Mouse (Mus musculus) liver, embryonic 11.5 days (tissue): ENCODE results near the gene Elovl7. TPM values are rescaled to one million over a fixed set of nuclear protein-coding genes. Genes with fewer than 3 reads are reported as not detected.
A peak's percentile ranks its signal among the peaks of the same experiment; 100 is the strongest.

Source experiments
- ATAC-seq: fragments of 200-750 bp; cut with Nextera tagmentation; replicated peaks from 2 replicates; pipeline ENCODE4 v1.8.0; 2017; ENCODE audit warnings: moderate number of reproducible peaks, mild to moderate bottlenecking, moderate TSS enrichment, moderate library complexity; ENCODE audit not compliant: low FRiP score
- DNase-seq: peaks from one replicate; pipeline ENCODE4 v3.0.0-alpha.2; 2017; ENCODE audit warnings: low spot score
- H3K27ac ChIP-seq: fragments of 300-500 bp; sonication (generic); 2 replicates; pipeline ENCODE4 v1.5.1; 2014; ENCODE audit warnings: mild to moderate bottlenecking, low read depth, low read length, control low read depth
- H3K27me3 ChIP-seq: fragments of 300-500 bp; sonication (generic); replicated peaks from 2 replicates; pipeline ENCODE4 v1.6.1; 2014; ENCODE audit warnings: low read length, mixed read lengths; ENCODE audit not compliant: control insufficient read depth, insufficient read depth
- H3K36me3 ChIP-seq: fragments of 300-500 bp; sonication (generic); 2 replicates; pipeline ENCODE4 v1.6.1; 2014; ENCODE audit warnings: mild to moderate bottlenecking, low read length, moderate library complexity, mixed read lengths; ENCODE audit not compliant: control insufficient read depth, insufficient read depth
- H3K4me1 ChIP-seq: fragments of 300-500 bp; sonication (generic); replicated peaks from 2 replicates; pipeline ENCODE4 v1.6.1; 2014; ENCODE audit warnings: low read length, mixed read lengths; ENCODE audit not compliant: control insufficient read depth, insufficient read depth
- H3K4me2 ChIP-seq: fragments of 300-500 bp; sonication (generic); 2 replicates; pipeline ENCODE4 v1.6.1; 2014; ENCODE audit warnings: mild to moderate bottlenecking, control low read depth, moderate library complexity
- H3K4me3 ChIP-seq: fragments of 300-500 bp; sonication (generic); 2 replicates; pipeline ENCODE4 v1.5.1; 2014; ENCODE audit warnings: low read depth, low read length, control low read depth
- H3K9ac ChIP-seq: fragments of 300-500 bp; sonication (generic); 2 replicates; pipeline ENCODE4 v1.6.1; 2014; ENCODE audit warnings: low read depth, low read length, control low read depth
- H3K9me3 ChIP-seq: fragments of 300-500 bp; sonication (generic); 2 replicates; pipeline ENCODE4 v1.6.1; 2016; ENCODE audit warnings: low read length, inconsistent platforms, mixed read lengths; ENCODE audit not compliant: control insufficient read depth
- WGBS: fragments of 180-500 bp; shearing (Covaris S2); extraction: QIAGEN DNeasy Blood & Tissue Kit; methylation state at CpG from one replicate; pipeline ENCODE4 v1.1.7; 2014; 5-methylcytosine and 5-hydroxymethylcytosine counted together
- polyA plus RNA-seq: library from polyadenylated mRNA; unstranded; fragments of >200 nt; fragmentation: Nextera tagmentation; extraction: Ambion mirVana; gene quantifications from 2 replicates; pipeline ENCODE4 v1.2.1, GENCODE M21; 2014

Elovl7 gene
- polyA plus RNA-seq, 1 experiment from 2014 or later = 3.4 TPM

DNA sequence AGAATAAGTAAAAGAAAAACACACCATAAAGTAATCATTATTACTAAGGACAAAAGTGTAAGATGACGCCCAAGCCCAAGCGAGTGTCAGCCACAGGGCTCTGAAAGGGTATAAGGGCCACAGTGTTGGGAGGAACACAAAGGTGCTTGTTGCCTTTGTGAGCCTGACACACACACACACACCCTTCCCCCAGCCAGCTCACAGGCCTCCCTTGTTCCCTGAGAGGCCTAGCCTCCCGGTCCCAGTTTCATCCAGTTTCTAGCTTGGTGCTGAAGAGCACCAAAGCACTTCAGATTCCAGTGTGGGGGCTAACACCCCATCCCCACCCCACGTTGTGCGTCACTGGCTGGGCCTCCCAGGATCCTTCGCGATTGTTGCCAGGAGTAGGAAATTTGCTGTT, 87.2 kb downstream of the Elovl7 start:
- H3K27ac ChIP-seq = no peak overlapping the region

DNA sequence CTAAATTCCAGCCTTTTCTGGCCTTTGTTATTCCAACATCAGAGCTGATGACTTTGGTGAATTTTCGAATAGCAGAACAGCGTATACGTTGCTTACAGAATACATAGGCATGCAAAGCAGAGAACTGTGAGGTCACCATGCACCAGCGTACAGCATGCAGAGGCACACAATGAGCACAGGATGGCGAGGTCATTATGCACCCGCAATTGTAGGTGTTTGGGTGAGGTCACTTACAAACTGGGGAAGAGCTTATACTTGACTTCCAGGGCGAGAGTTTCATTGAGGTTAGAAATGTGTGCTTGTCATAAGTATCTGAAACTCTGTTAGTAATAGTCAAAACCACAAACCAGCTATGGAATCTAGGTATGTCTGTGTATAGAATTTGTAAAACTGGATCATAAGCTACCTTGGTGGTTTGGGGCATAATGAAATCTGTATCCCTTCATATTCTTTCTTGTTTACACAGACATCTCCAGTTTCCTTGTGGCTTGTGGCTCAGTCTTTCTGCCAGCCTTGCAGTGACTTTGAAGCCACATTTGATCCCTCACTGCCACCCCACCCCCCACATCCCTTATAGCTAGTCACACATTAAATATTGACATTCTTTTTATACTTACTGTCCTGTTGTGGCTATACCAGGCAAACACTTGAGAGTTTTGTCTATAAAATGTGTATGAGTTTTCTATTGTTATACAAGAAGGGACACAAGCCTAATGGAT, 88.9 kb downstream of the Elovl7 start:
- Histone ChIP-seq H3K4me1 (no peaks in the 10 kb centered on the region), H3K27me3 (no peaks in the 10 kb centered on the region), H3K4me3 (no peak overlapping the region), H3K9me3 (no peaks in the 10 kb centered on the region), H3K27ac (no peak overlapping the region), H3K9ac (no peak overlapping the region), H3K4me2 (no peak overlapping the region), H3K36me3 (no peaks in the 10 kb centered on the region)
- DNase-seq (no peak), ATAC-seq (no peak)
- 83% methylated on average over 7 of the region's 7 CpGs for WGBS

More for the DNA sequence above, 87.2 kb downstream of the Elovl7 start:
- Histone ChIP-seq H3K9me3 (no peaks in the 10 kb centered on the region), H3K4me2 (no peak overlapping the region), H3K27me3 (no peaks in the 10 kb centered on the region), H3K4me1 (peaks cover 11% of the 10 kb centered on the region), H3K4me3 (no peak overlapping the region), H3K36me3 (no peaks in the 10 kb centered on the region), H3K9ac (no peak overlapping the region)
- 74% methylated on average over 7 of the region's 7 CpGs for WGBS
- ATAC-seq (no peak), DNase-seq (no peak)

DNA sequence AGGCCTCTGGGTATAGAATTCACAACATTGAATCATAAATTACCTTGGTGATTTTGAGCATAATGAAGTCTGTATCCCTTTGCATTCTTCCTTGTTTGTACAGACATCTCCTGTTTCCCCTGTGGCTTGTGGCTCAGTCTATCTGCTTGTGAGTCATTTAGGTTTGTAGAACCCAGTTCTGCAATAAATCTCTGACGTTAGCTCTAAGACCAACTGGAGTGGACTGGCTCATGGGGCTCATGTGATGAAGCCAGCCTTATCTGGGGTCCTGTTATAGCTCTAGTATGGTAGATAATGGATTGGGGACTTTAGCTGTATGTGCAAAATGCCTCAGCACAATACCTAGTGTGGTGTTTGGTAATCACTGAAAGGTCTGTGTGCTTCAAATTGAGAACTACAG, 89.6 kb downstream of the Elovl7 start:
- ATAC-seq (no peak), DNase-seq (no peak)
- H3K27me3 ChIP-seq = no peaks in the 10 kb centered on the region
- no peak overlapping the region for H3K4me2 ChIP-seq
- 28% methylated on average over 1 of the region's 1 CpGs for WGBS
- no peak overlapping the region for H3K27ac ChIP-seq
- H3K9me3 ChIP-seq = no peaks in the 10 kb centered on the region
- no peaks in the 10 kb centered on the region for H3K36me3 ChIP-seq
- H3K4me3 ChIP-seq = no peak overlapping the region
- no peak overlapping the region for H3K9ac ChIP-seq
- H3K4me1 ChIP-seq = no peaks in the 10 kb centered on the region

DNA sequence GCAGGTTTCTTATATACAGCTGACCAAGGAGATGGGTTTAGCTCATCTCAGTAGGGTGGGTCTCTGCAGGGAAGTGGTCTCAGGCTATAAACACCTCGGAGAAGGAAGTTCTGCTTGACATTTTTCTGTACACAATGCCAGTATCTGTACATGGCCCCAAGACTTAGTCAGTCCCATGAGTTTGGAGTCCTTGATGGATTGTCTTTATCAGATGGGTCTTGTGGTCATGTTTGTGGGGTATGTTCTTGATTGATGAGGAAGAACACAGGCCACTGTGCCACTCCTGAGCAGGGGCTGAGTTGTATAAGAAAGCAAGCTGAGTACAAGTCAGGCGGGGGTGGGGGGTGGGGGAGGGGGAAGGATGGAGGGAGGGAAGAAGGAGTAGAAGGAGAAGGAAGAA, 90.5 kb downstream of the Elovl7 start:
- Histone ChIP-seq H3K4me1 (no peaks in the 10 kb centered on the region), H3K27me3 (no peaks in the 10 kb centered on the region), H3K27ac (no peak overlapping the region), H3K4me3 (no peak overlapping the region), H3K9ac (no peak overlapping the region), H3K9me3 (no peaks in the 10 kb centered on the region), H3K4me2 (no peak overlapping the region), H3K36me3 (no peaks in the 10 kb centered on the region)
- ATAC-seq (no peak), DNase-seq (no peak)
- 17% methylated on average over 2 of the region's 2 CpGs for WGBS

DNA sequence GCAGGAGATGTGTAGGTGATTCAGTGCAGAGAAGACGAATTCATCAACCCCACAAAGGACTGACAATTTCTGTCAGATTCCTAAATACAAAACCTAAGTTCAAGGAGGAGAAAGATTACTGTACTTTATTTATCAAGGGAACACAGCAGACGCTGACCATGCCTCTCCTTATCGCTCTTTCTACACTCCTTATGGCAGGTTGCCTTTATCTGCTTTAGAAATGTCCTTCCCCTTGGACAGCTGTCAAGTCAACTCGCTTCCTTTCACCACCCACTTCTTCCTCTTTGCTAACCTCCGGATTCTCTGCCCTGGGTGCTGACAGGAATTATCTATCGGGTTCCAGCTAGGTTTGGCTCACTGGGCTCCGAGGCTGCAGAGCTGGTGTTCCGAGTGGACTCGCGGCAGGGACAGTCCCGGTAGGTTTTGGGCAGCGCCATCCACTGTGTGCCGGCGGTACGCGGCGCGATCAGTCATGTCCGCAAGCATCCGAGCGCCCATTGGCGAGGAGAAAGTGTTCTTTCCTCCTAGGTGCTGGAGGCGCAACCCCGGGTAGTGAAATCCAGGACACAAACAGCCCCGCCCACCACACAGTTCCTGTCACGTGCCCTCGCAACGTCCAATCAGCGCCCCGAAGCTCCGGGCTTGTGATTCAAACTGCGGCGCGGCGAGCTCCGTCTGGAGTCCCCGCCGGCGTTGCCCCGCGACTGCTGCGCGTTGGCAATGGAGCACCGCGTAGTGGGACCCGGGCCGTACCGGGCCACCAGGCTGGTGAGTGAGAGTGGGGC, 101.7 kb downstream of the Elovl7 start, which contains the start of gene Depdc1b:
TSS of gene Depdc1b (plus strand) at position 631 of the 785 bp plus-strand sequence.
- peak within 1 kb of the TSS; percentile 90 for H3K27ac ChIP-seq
- under 1% methylated on average over 48 of the region's 48 CpGs for WGBS
- no peaks in the 10 kb centered on the region for H3K9me3 ChIP-seq
- ATAC-seq = peak; percentile 93
- peak within 1 kb of the TSS; percentile 89 for H3K4me2 ChIP-seq
- H3K4me3 ChIP-seq = peak within 1 kb of the TSS; percentile 91
- peak; percentile 91 for DNase-seq
- no peaks in the 10 kb centered on the region; the same call in 1 of the 2 replicates for H3K36me3 ChIP-seq
- H3K4me1 ChIP-seq = peaks cover 12% of the 10 kb centered on the region
- H3K9ac ChIP-seq = peak within 1 kb of the TSS; percentile 84
- no peaks in the 10 kb centered on the region for H3K27me3 ChIP-seq

DNA sequence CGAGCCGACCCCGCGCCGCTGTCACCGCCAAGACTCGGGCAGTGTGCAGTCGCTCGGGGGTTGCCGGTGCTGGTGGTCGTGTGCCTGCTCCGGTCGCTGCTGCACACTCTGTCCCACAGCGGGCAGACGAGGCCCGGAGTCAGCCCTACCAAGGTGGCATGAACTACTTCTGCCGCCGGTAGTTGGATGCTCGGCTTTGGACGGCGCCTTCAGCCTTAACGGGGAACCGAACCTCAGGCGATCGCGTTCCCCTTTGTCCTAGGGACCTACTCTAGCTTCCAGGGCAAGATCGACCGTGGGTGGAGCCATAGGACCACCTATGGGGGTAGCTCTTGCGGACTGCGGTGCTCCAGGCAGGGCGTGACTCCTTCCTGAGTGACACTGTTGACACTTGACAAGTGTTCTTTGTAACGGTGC, 102.3 kb downstream of the Elovl7 start:
- Histone ChIP-seq H3K4me1 (peaks cover 12% of the 10 kb centered on the region), H3K9ac (peak overlapping the region; percentile 84), H3K36me3 (no peaks in the 10 kb centered on the region; the same call in 1 of the 2 replicates), H3K4me3 (peak overlapping the region; percentile 91), H3K4me2 (peak overlapping the region; percentile 89), H3K27me3 (no peaks in the 10 kb centered on the region), H3K9me3 (no peaks in the 10 kb centered on the region), H3K27ac (peak overlapping the region; percentile 90)
- under 1% methylated on average over 32 of the region's 32 CpGs for WGBS
- peak; percentile 66 for DNase-seq
- peak; percentile 75 for ATAC-seq

DNA sequence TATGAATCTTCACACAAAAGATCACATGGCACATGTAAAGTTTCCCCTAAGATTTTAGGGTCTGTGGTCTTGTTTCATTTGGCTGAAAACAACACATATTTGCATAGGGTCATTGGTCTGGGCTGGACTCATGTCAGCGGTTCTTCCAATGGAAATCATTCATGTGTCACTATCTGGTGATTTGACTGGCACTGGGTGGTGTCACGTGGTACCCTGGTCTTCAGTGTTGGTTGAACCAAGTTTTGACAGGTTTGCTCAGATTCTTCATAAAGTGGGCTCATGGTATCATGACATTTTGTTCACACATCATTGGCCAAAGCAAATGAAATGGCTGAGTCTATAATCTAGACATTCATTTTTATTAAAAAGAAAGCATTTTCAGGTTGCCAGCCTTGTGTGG, 103.2 kb downstream of the Elovl7 start:
- Histone ChIP-seq H3K4me1 (peaks cover 12% of the 10 kb centered on the region), H3K4me3 (peak overlapping the region; percentile 91), H3K9ac (no peak overlapping the region; the same call in 1 of the 2 replicates), H3K27ac (no peak overlapping the region), H3K27me3 (no peaks in the 10 kb centered on the region), H3K36me3 (no peaks in the 10 kb centered on the region; the same call in 1 of the 2 replicates), H3K9me3 (no peaks in the 10 kb centered on the region), H3K4me2 (peak overlapping the region; percentile 89)
- WGBS = 77% methylated on average over 2 of the region's 2 CpGs
- ATAC-seq = no peak
- no peak for DNase-seq

DNA sequence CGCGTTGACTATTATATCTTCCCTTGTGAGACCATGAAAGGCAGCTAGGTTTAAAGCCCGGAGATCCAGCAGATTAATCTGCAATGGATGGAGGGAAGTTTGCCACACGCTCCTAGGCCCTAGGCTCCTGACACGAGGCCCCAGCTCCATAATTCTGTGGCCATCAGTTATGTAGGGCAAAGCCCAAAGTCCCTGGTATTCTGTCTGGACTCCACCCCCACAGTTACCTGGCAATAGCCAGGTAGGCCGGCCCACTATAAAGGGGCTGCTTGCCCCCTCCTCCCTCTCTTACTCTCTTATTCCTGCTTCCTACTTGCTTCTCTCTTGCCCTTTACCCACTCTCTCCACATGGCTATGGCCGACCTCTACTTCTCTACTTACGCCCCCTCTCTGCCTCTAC, 104.8 kb downstream of the Elovl7 start:
- Histone ChIP-seq H3K9ac (no peak overlapping the region), H3K27ac (no peak overlapping the region), H3K4me3 (no peak overlapping the region), H3K4me1 (peaks cover 12% of the 10 kb centered on the region), H3K9me3 (no peaks in the 10 kb centered on the region), H3K4me2 (no peak overlapping the region), H3K36me3 (no peaks in the 10 kb centered on the region; the same call in 1 of the 2 replicates), H3K27me3 (no peaks in the 10 kb centered on the region)
- ATAC-seq (no peak), DNase-seq (no peak)
- WGBS = 90% methylated on average over 8 of the region's 8 CpGs
